Mouse (Mus musculus): Measurements from ENCODE around the gene Dnaic2. TPM values are rescaled to one million over a fixed set of nuclear protein-coding genes. Genes with fewer than 3 reads are reported as not detected.
A peak's percentile ranks its signal among the peaks of the same experiment; 100 is the strongest.

The Dnaic2 gene
- total RNA-seq, 2 experiments from 2014 or later = 1.6 to 3.5 TPM

DNA sequence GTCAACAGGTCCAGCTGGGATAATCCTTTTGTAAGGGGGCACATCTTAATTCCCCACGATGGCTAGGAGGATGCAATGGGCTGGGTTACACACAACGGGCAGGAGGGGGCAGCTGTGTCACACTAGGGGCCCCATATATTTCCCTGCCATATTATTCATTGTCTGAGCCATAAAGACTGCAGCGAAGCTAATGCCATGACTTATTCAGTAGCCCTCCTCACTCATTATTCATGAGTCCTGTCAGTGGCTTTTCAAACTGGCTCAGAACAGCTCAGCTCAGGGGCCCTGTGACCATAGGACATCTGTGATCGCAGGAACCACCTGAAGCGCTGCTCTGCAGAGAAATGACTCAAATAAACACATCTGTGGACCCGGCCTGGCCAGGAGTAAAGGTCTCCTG is 14.2 kb downstream of the Dnaic2 start:
- DNase-seq (ENCODE audit: low spot score in 2 of 2) = no peak

DNA sequence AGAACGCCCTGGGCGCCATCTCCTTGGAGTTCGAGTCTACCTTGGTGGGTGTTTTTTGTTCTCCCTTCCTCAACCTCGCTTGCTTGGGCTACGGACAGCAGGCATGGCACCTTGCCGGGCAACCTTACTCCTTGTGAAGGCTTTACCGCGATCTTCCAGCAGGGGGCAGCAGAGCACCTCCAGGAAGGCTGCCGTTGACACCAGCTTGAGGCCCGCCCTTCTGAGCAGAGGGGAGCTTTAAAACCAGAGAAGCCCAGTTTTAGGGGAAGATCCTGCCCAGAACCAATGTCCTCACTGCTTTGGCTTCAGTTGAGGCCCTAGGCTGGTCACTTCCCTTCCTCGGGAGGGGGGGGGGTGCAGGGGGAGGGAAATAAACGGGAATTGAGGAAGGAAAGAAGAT is 17.9 kb downstream of the Dnaic2 start:
- peak; percentile 92 to 94 for DNase-seq (ENCODE audit: low spot score in 2 of 2)

DNA sequence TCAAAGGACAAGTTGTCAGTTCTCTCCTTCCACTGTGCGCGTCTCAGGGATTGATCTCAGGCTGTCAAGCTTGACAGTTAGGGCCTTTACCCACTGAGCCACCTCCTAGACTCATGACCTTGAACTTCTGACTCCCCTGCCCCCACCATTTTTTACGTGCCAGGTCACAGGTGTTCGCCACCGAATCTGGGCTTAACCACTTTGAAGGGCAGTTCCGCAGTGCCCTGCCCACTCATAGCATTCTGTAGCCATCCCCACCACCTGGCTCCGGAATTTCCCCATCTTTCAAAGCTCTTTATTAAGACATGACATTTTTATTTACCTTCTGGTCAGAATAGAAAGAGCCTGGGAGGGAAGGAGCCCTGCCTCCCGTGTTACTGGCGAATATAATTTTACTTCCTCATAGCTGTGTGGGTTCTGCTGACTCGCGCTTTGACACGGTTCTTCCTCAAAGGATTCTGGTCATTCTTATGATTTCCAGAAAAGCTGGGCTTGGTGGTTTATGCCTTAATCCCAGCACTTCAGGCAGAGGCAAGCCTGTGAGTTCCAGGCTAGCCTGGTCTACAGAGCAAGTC is 20.4 kb downstream of the Dnaic2 start:
- DNase-seq (ENCODE audit: low spot score in 2 of 2) = no peak

DNA sequence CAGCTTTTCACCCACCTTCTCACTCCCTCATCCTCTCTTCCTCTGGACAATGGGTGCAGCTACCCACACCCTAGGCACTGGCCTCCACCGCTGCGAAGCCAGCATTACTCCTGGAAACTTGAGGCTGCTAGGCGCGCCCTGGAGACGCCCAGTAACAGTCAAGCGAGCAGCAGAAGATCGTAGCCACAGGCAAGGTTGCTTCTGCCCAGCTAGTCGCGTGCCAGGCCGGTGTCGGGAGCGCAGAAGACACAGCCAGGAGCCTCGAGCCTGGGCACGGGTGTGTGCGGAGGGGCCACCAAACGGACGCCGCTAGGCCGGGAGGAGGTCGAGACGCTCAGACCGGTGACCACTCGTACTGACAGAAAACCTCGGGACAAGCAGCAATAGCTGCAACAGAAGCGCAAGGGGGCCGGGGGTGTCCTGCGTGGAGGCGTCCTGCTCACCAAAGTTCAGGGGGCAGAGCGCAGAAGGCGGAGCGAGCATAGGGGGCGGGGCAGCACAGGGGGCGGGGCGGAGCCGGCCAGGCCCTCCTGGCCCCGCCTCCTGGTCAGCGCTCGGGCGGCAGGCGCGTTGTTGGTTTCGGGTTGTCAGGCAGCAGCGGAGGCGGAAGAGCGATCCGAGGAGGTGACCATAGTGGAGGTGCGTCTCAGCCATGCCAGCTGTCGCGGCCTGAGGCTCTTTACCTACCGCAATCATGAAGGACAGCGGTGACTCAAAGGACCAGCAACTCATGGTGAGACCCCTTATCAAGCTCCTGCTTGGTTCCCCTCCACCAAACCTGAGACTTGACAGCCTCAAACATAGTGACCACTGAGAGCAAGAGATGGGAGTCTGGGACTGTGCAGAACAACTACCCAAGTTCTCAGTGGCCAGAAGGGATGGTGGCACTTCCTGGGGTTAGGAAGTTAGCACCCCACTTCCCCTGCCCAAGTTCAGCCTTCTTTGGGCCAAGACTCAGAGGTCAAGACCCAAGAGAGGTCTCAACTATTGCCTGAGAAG is 37.9 kb downstream of the Dnaic2 start, which contains the start of gene Kif19a:
Gene Kif19a, plus strand, starts transcription at position 569 of the 999 bp plus-strand sequence.
- no peak for DNase-seq (ENCODE audit: low spot score in 2 of 2)

DNA sequence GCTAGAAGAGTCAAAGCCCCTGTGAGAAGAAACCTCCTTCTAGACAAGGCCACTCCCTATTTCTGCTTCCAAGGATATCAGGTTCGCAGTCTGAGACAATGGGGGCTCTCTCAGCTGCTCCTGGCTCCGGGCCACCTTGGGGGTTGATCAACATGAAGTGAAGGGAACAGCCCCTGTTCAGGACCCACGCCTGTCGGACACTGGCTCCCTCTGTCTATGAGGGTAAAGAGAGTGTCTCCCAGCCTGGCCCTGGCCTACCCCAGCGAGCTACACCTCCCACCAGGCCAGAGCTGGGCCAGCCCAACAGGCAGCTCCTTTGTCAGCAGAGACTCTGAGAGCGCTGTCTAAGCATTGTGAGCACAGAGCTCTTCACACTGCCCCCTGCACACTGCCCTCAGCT is 42.7 kb downstream of the Dnaic2 start:
- no peak for DNase-seq (ENCODE audit: low spot score in 2 of 2)

DNA sequence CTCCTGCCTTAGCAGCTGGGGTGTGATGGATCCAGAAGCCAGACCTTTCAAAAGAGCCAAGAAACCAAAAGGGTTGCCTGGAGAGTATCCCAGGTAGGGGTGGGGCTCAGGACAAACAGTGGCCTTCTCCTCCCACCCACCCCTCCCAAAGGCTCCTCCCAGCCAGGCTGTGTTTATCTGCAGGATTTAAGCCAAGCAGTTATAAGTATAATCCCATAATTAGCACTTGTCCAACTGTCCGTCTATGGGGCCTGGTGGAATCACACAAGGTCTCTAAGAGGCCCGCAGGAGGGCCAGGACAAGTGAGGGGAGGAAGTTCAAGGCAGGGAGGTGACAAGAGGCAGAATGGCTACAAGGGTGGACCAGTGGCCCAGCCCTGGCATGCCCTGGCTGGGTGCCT is 44.7 kb downstream of the Dnaic2 start:
- no peak for DNase-seq (ENCODE audit: low spot score in 2 of 2)

DNA sequence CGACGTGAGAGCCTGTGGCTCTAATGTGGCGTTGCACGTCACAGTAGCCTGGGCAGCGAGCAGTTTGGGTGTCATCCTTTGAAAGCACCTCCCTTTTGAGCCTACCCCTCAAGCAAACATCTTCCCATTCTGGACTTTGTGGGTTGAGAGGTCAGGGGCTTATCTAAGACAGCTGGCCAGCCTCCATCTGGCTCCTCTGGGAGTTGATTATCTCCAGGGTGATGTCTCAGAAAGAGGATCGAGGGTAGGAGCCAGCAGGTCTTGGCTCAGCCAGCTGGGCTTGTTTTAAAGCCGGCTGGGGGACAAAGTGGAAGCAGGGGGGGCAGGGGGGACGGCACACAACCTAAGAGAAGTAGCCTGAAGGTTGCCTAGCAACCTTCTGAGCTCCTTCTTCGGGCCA is 52.9 kb downstream of the Dnaic2 start:
- DNase-seq (ENCODE audit: low spot score in 2 of 2) = no peak

DNA sequence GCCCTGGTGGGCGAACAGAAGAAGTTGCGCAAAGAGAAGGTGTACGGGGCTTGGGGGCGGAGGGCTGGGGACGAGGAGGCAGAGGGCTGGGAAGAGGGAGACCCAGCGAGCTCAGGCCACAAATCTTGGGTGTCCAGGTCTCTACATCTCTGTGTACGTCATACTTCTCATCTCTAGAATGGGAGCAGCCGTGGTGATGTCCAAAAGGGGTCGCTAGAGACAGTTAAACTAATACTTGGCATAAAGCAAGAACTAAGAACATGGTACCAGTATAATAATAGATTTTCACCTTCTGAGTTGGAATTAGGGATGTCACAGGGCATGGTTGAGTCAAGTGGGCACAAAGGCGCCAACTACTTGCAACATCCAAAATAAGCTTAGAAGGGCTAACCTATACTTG is 58.7 kb downstream of the Dnaic2 start:
- no peak for DNase-seq (ENCODE audit: low spot score in 2 of 2)

DNA sequence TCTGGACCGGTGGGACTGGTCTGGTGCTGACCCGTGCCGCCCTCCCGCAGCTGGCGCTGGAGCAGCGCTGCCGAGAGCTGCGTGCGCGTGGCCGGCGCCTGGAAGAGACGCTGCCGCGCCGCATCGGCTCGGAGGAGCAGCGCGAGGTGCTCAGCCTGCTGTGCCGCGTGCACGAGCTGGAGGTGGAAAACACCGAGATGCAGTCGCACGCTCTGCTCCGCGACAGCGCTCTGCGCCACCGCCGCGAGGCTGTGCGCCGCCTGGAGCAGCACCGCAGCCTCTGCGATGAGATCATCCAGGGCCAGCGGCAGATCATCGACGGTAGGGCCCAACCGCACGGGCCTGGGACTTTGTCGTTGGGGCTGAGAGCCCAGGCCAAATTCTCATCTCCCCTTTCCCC is 59.1 kb downstream of the Dnaic2 start:
- no peak for DNase-seq (ENCODE audit: low spot score in 2 of 2)

DNA sequence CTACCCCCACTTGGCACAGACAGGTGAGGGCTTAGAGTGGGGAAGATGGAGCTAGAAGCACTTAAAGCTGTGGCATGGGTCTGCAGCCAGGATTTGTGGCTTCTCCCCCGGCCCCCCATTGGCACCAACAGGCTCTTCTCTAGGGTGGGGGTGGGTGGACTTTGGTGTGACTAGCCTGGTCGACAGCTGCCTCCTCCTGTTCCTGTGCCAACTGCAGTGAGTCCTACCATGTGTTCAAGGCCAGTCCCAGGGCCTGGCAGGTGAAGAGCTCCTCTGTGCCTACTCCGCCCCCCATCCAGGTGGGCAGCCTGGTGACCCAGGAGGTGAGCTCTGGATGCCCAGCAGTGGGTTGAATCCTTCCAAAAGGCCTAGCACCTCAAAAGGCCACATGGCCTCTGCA is 60.4 kb downstream of the Dnaic2 start:
- no peak for DNase-seq (ENCODE audit: low spot score in 2 of 2)

DNA sequence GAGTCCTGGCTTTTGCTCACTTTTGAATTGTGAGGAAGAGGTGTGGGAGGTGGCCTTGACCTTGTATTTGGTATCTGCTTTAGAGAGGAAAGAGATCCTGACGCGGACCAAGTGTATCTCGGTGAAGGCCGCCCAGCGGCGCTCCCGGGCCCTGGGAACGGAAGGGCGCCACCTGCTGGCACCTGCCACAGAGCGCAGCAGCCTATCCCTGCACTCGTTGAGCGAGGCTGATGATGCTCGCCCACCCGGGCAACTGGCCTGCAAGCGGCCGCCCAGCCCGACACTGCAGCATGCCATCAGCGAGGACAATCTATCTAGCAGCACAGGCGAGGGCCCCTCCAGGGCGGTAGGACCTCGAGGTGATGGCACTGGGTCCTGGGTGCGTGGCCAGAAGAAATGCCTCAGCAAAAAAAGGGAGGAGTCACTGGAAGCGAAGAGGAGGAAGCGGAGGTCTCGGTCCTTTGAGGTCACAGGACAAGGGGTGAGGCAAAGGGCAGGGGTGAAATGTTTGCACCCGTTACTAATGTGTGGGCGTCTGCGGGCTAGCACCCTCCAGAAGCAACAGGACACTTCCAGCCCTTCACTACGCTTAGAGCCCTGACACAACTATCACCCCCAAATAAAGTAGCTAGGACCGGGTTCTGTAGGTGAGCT is 62.0 kb downstream of the Dnaic2 start:
- DNase-seq (ENCODE audit: low spot score in 2 of 2) = peak; percentile 84 to 86

DNA sequence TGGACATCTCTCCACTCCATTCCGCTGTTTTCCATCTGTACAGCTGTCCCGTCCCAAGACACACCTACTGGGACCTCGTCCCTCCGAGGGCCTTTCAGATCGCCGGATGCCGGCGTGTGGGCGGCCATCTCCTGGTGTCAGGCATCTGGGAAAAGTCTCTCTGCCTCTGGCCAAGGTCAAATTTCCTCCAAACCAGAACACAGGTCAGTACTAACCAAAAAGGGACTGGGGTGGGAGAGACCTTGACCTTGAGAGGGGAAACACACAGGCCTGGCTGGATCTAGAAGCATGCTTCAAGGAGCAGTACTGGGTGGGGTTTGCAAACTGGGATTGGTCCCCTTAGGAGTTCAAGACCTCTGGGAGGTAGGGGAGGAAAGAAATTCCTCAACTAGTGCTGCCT is 62.5 kb downstream of the Dnaic2 start:
- no peak for DNase-seq (ENCODE audit: low spot score in 2 of 2)

DNA sequence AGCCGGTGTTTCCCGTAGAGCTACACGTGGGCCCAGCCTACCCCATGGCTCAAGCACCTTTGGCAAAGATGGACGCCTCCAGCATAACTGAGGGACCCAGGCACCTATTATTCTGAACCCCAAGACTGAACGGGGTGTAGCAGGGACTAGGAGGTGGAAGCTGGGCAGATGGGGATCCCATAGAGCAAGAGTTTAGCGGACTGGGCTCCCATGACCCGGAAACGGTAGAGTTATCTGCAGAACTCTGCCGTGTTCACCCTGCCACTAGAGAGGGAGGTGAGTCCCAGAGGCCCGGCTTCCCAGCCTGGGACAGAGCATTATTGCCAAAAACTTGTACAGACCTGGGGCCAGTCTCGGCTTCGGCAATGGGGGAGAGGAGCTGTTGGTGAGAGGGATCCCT is 63.0 kb downstream of the Dnaic2 start:
- DNase-seq (ENCODE audit: low spot score in 2 of 2) = no peak

DNA sequence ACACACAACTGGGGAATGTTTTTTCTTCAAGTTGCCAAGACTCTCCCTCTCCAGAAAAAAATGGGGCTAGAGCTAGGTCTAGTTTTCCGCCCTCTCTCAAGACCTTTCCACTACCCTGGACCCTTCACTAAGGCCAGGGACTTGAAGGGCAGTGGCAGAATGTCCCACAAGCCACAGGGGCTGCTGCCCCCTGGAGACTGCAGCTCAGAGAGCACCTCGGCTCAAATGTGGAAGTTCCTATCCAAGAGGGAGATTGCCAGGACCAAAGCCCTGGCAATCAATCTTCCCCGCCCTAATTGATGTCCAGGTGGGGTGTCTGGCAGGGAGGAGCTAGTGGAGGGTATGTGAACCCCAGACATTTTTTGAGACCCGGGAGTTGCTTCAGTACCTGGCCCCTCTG is 63.6 kb downstream of the Dnaic2 start:
- DNase-seq (ENCODE audit: low spot score in 2 of 2) = peak in 1 of 2 experiments; percentile 32

DNA sequence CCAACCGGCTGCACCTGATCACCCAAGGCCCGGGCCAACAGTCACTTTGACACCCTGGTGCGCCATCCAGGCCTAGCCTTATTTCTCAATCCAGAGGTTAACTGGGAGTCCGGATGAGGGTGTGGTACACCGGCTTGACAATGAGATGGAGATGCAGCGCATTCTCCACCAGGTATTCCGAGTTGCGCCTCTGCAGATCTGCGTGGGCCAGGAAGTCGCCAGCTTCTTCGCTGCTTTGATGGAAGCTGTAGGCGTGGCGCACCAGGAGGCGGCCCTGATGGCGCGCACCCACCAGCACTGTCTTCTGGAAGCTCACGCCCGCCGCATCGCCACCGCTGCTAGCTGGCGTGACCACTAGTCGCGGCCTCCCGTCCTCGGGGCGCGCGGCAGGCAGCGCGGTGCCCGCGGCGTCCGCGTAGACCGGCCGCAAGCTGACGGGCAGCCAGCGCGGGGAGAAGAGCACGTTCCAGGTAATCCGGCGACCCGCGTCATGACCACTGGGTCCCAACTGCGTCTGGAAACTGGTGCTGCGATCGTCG is 64.2 kb downstream of the Dnaic2 start:
- DNase-seq (ENCODE audit: low spot score in 2 of 2) = peak in 1 of 2 experiments; percentile 57

DNA sequence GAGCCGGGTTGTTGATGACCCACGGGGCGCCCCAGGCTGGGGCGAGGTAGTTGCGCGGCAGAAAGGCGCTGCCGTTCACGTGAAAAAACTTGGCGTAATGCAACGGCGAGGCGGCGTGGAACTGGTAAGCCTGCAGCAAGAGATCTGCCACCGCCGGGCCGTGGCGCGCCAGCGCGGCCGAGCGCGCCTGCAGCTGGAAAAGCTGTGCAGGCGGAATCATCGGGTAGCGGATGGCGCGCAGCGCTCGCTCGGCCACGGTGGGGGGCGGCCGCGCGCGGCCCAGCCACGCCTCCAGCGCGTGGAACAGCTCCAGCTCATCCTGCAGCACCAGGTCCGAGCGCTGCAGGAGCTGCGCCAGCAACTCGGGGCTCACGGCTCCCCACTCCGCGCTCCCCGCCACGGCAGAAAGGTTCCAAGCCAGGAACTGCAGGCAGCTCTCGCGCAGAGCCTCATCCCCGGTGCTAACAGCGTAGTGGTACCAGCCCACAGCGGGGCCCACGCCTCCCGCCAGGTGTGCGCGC is 64.7 kb downstream of the Dnaic2 start:
- DNase-seq (ENCODE audit: low spot score in 2 of 2) = peak; percentile 57 to 58

DNA sequence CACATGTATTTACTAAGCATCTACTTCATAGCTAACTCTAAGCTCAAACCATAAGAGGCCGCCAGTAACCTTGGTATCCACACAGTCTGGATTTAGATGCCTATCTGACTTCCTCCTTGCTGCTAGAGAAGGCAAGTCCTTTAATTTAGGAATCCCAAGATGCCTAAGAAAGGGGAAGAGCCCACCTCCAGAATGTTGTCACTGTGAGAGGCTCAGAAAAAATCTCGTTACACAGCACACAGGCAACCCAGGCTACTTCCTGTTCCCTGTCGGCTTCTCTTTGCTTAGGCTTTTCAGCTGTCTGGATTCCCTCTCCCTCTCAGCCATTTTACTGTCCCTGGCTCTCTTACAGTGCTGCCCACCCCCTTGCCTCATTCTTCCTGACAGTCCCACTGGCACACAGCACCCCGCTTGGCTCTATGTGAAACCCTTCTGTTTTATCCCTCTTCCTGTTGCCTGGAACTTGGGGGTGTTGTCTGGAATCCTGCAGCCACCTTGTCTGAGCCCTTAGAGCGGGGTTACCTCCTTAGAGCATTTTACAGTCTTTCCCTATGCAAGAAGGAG is 65.8 kb downstream of the Dnaic2 start:
- peak; percentile 51 to 59 for DNase-seq (ENCODE audit: low spot score in 2 of 2)

DNA sequence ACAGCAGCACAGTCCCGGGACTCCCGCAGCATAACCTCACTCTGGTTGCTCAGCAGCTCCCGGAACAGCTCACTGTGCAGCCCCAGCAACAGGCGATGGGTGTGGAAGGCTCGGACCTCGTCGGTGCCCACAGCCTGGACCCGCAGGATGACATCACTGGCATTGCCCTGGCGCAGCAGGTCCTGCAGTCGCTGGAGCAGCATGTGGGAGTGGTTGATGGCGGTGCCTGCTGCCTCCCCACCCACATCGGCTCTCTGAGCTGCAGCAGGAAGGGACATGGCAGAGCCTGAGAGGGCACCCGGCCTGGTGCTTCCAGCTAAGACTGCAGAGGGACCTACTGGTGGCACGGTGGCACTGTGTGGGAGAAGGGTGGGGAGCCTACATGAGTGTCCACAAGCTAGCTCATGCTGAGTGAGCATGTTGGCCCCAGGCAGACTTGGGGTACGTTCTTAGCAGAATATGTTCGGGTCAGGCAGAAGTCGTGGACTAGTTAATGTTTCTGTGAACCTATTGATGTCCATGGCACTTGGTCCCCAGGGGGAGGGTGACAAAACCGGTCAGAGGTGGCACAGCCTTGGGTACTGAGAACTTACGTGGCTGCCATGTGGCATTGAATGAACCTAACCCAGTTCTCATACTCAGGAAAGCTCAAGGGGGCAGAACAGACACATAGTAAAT is 66.8 kb downstream of the Dnaic2 start:
- peak; percentile 34 to 44 for DNase-seq (ENCODE audit: low spot score in 2 of 2)

DNA sequence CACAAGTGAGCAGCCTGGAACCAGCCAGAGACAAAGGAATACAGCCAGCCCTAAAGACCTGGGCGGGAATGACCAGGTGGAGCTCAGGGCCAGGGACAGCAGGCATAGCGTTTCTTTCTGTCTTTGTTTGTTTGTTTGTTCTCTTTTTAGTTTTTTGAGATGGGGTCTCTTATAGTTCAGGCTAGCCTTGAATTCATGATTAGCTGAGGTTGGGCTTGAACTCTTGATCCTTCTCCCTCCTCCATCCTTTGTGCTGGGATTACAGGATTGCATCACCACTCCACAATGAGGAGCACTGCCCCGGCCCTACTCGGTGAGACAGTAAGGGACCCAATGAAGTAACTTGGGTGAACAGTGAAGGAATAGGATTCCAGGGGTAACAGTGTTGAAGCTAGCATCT is 67.5 kb downstream of the Dnaic2 start:
- no peak for DNase-seq (ENCODE audit: low spot score in 2 of 2)

DNA sequence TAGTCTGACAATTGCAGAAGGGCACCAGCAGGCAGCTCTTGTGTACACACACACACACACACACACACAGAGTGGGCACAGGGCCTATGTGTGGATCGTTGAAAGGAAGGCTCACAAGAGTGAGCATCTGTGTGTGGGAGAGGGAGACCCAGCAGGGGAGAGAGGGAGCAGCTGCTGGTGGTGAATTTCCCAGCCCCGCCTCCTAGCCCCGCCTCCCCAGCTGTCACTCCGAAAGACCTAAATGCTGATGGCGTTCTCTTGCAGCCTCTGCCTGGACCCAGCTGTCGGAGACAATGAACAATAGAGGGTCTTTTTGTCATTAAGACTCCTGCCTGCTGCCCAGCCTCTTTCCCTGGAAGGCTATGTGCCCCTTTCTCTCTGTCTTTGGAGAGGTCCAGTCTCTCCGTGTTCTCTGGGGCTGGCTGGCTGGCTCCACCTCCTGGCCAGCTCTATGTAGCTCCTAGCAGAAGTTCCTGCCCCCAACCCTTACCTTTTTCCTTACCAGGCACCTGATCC is 68.1 kb downstream of the Dnaic2 start:
- DNase-seq (ENCODE audit: low spot score in 2 of 2) = peak; percentile 94 to 99
